Mouse (Mus musculus): ENCODE results near the gene Pttg1ip. TPM values are rescaled to one million over a fixed set of nuclear protein-coding genes. Genes with fewer than 3 reads are reported as not detected.

Pttg1ip gene
- 117 and 163 TPM in 2 replicates for total RNA-seq (2014; rRNA removed; ENCODE audit: low replicate concordance)
- 117 and 119 TPM in 2 replicates for polyA plus RNA-seq (2015; fragmentation: Nextera tagmentation; extraction: Ambion mirVana)

GRCm38 (mm10) chr10:77581408-77582284, at the start of gene Pttg1ip:
Gene Pttg1ip, plus strand, starts transcription at chr10:77581720.
- Histone ChIP-seq H3K9me3 (replicated peaks; ENCODE audit: control insufficient read depth, low read length) (no peaks in the 10 kb centered on the region), H3K4me2 (ENCODE audit: low read depth, low read length) (peak within 1 kb of the TSS; percentile 89), H3K27ac (ENCODE audit: low read depth) (peak within 1 kb of the TSS; percentile 98), H3K4me1 (ENCODE audit: control insufficient read depth, insufficient read depth) (peaks cover 22% of the 10 kb centered on the region), H3K9ac (replicated peaks; ENCODE audit: low read depth, low read length) (peak within 1 kb of the TSS; percentile 79), H3K36me3 (replicated peaks; ENCODE audit: control insufficient read depth, insufficient read depth, low read length) (no peaks in the 10 kb centered on the region), H3K27me3 (ENCODE audit: control insufficient read depth, insufficient read depth, low read length) (no peaks in the 10 kb centered on the region), H3K4me3 (ENCODE audit: low read depth, low read length) (peak within 1 kb of the TSS; percentile 82)
- TF ChIP-seq EP300 (IDR thresholded peaks at IDR 0.05; ENCODE audit: low read depth) (no peak), CTCF (IDR thresholded peaks at IDR 0.05; ENCODE audit: low read depth) (no peak)
- DNase-seq (ENCODE audit: low spot score): peak; percentile 99
- peak; percentile 96 for ATAC-seq (ENCODE audit: insufficient read depth, low read depth)
- under 1% methylated on average over 64 of the region's 64 CpGs for WGBS

GRCm38 (mm10) chr10:77532020-77532413, 49.5 kb upstream of the Pttg1ip start:
- H3K27ac ChIP-seq (ENCODE audit: low read depth): no peak overlapping the region
- H3K4me3 ChIP-seq (ENCODE audit: low read depth, low read length): no peak overlapping the region
- H3K4me2 ChIP-seq (ENCODE audit: low read depth, low read length): no peak overlapping the region; the same call in 1 of the 2 replicates
- ATAC-seq (ENCODE audit: insufficient read depth, low read depth) (no peak), DNase-seq (ENCODE audit: low spot score) (no peak)
- no peak for TF ChIP-seq CTCF (IDR thresholded peaks at IDR 0.05; ENCODE audit: low read depth)
- no peak for TF ChIP-seq EP300 (IDR thresholded peaks at IDR 0.05; ENCODE audit: low read depth)
- H3K9me3 ChIP-seq (replicated peaks; ENCODE audit: control insufficient read depth, low read length): no peaks in the 10 kb centered on the region
- no peaks in the 10 kb centered on the region for H3K27me3 ChIP-seq (ENCODE audit: control insufficient read depth, insufficient read depth, low read length)
- H3K4me1 ChIP-seq (ENCODE audit: control insufficient read depth, insufficient read depth): no peaks in the 10 kb centered on the region
- no peaks in the 10 kb centered on the region for H3K36me3 ChIP-seq (replicated peaks; ENCODE audit: control insufficient read depth, insufficient read depth, low read length)
- no peak overlapping the region for H3K9ac ChIP-seq (replicated peaks; ENCODE audit: low read depth, low read length)
- WGBS: 68% methylated on average over 1 of the region's 1 CpGs

DNA sequence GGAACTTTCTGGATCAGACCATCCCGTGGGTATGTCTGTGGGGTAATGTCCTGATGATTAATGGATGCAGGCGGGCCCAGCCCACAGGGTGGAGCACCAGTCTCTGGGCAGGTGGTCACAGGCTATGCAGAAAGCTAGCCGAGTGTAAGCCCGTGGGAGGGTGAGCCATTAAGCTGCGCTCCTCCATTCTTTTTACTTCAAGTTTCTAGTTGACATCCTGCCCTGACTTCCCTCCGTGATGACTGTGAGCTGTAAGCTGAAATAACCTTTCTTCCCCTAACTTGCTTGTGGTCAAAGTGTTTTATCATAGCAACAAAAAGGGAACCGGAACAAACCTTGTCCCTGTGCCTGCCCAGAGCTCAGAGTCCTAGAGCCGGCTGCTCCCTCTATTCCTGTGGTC, 44.8 kb upstream of the Pttg1ip start:
- no peak overlapping the region for H3K4me2 ChIP-seq (ENCODE audit: low read depth, low read length)
- no peak overlapping the region for H3K27ac ChIP-seq (ENCODE audit: low read depth)
- 69% methylated on average over 8 of the region's 8 CpGs for WGBS
- no peaks in the 10 kb centered on the region for H3K4me1 ChIP-seq (ENCODE audit: control insufficient read depth, insufficient read depth)
- DNase-seq (ENCODE audit: low spot score): no peak
- no peak for ATAC-seq (ENCODE audit: insufficient read depth, low read depth)
- H3K27me3 ChIP-seq (ENCODE audit: control insufficient read depth, insufficient read depth, low read length): no peaks in the 10 kb centered on the region
- TF ChIP-seq CTCF (IDR thresholded peaks at IDR 0.05; ENCODE audit: low read depth): no peak
- TF ChIP-seq EP300 (IDR thresholded peaks at IDR 0.05; ENCODE audit: low read depth): no peak
- no peaks in the 10 kb centered on the region for H3K9me3 ChIP-seq (replicated peaks; ENCODE audit: control insufficient read depth, low read length)
- H3K36me3 ChIP-seq (replicated peaks; ENCODE audit: control insufficient read depth, insufficient read depth, low read length): no peaks in the 10 kb centered on the region
- H3K9ac ChIP-seq (replicated peaks; ENCODE audit: low read depth, low read length): no peak overlapping the region
- no peak overlapping the region for H3K4me3 ChIP-seq (ENCODE audit: low read depth, low read length)

DNA sequence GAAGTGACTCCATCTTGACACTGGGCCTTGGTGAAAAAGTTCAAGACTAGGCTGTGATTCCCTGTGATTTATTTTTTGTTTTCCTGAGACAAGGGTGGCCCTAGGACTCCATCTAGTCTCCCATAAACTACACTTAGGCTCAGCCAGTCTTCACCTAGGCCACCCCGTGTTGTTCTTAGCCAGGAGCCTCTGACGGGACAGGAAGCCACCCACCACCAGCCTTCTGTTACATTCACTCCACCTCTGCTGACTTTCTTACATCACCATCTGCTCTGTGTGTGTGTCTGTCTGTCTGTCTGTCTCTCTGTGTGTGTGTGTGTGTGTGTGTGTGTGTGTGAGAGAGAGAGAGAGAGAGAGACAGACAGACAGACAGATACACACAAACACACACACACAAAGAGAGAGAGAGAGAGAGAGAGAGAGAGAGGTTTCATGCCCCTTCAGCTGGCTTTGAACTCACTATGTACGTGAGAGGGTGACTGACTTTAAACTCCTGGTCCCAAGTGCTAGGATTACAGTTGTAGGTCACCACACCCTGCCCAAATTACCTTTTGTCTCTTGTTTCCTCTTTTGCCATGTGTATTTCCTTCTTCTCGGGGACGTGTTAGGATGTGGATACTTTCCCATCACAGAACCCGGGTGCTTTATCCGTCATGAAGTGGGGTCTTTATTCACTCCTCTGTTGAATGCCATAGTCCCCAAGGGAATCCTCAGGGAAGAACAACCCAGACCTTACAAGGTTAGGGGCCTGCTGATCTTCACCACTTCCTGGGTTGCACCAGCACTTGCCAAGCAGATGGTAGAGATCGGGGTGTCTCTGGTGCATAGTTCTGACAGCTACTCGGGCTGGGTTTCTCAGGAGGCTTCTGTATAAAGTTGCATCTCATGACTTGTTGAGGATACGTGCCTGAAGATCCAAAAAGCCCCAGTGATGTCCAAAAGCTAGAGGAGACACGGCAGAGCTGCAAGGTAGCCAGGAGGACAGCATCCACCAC, 44.0 kb upstream of the Pttg1ip start:
- H3K27ac ChIP-seq (ENCODE audit: low read depth): no peak overlapping the region

DNA sequence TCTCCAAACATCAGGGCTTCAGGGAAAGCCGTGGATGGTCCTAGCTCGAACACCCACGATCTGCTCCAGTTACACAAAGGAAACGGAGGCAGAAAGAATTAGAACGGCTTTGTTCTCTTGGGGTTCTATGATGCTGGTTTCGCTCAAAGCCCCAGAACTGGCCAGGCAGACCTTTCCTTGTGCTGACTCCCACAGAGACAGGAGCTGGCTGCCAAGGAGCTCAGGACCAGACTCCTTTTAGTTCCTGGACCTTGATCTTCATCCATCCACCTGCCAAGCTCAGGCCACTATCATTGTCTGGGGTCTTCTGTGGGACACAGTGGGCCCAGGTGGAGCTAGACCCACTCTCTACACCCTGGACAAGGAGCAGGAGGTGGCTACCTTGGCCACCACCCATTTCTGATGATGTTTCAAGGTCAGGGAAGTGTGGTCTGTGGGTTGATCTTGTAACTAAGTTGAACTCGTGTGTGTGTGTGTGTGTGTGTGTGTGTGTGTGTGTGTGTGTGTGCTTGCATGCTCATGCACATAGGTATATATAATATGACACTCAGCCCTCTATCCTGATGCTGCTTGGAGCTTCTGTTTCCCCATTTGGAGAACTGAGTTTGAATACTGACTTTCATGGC, 42.1 kb upstream of the Pttg1ip start:
- no peak overlapping the region for H3K27ac ChIP-seq (ENCODE audit: low read depth)
- H3K4me3 ChIP-seq (ENCODE audit: low read depth, low read length): no peak overlapping the region
- H3K9ac ChIP-seq (replicated peaks; ENCODE audit: low read depth, low read length): no peak overlapping the region
- ATAC-seq (ENCODE audit: insufficient read depth, low read depth) (no peak), DNase-seq (ENCODE audit: low spot score) (no peak)
- no peaks in the 10 kb centered on the region for H3K36me3 ChIP-seq (replicated peaks; ENCODE audit: control insufficient read depth, insufficient read depth, low read length)
- no peaks in the 10 kb centered on the region for H3K27me3 ChIP-seq (ENCODE audit: control insufficient read depth, insufficient read depth, low read length)
- no peaks in the 10 kb centered on the region for H3K9me3 ChIP-seq (replicated peaks; ENCODE audit: control insufficient read depth, low read length)
- TF ChIP-seq EP300 (IDR thresholded peaks at IDR 0.05; ENCODE audit: low read depth) (no peak), CTCF (IDR thresholded peaks at IDR 0.05; ENCODE audit: low read depth) (no peak)
- 66% methylated on average over 7 of the region's 7 CpGs for WGBS
- no peaks in the 10 kb centered on the region for H3K4me1 ChIP-seq (ENCODE audit: control insufficient read depth, insufficient read depth)
- H3K4me2 ChIP-seq (ENCODE audit: low read depth, low read length): no peak overlapping the region

More for the DNA sequence above, 44.0 kb upstream of the Pttg1ip start:
- ATAC-seq (ENCODE audit: insufficient read depth, low read depth): no peak
- Histone ChIP-seq H3K4me2 (ENCODE audit: low read depth, low read length) (no peak overlapping the region), H3K9ac (replicated peaks; ENCODE audit: low read depth, low read length) (no peak overlapping the region), H3K36me3 (replicated peaks; ENCODE audit: control insufficient read depth, insufficient read depth, low read length) (no peaks in the 10 kb centered on the region), H3K9me3 (replicated peaks; ENCODE audit: control insufficient read depth, low read length) (no peaks in the 10 kb centered on the region), H3K27me3 (ENCODE audit: control insufficient read depth, insufficient read depth, low read length) (no peaks in the 10 kb centered on the region), H3K4me3 (ENCODE audit: low read depth, low read length) (no peak overlapping the region), H3K4me1 (ENCODE audit: control insufficient read depth, insufficient read depth) (no peaks in the 10 kb centered on the region)
- TF ChIP-seq EP300 (IDR thresholded peaks at IDR 0.05; ENCODE audit: low read depth) (no peak), CTCF (IDR thresholded peaks at IDR 0.05; ENCODE audit: low read depth) (no peak)
- DNase-seq (ENCODE audit: low spot score): no peak
- 72% methylated on average over 11 of the region's 11 CpGs for WGBS
